Mouse (Mus musculus) frontal cortex, adult 2 months (tissue): Measurements from ENCODE around the gene C5ar2. TPM values are rescaled to one million over a fixed set of nuclear protein-coding genes. Genes with fewer than 3 reads are reported as not detected.
"Not testable (repeated sequence)": the region's sequence is repeated elsewhere in the genome, so short reads cannot be mapped to it uniquely, and the experiment has no call there.

Source experiments
- DNase-seq, 2 experiments: peaks; one replicate each; pipeline ENCODE4 v3.0.0; 2022; ENCODE audit warnings: low spot score in 1 of 2; ENCODE audit errors: extremely low spot score in 1 of 2
- polyA plus RNA-seq: library from polyadenylated mRNA; depleted of rRNA; stranded (reverse); fragments of >200 nt; gene quantifications from 2 replicates; pipeline ENCODE4 v1.2.3, GENCODE M21; 2012; rRNA removed

C5ar2 gene
- 0.56 and 0.67 TPM in 2 replicates for polyA plus RNA-seq

- DNase-seq = peak in 1 of 2 experiments; percentile 15
These were observed at the start of gene C5ar2 for GRCm38 (mm10) chr7:16244067-16244466. TSS of gene C5ar2 (minus strand) at chr7:16244154.

- no peak for DNase-seq
These were observed 43.8 kb upstream of the C5ar2 start for GRCm38 (mm10) chr7:16287791-16288190.

- no peak for DNase-seq
These were observed 43.1 kb upstream of the C5ar2 start for GRCm38 (mm10) chr7:16287016-16287415.

- peak; percentile 98 to 99 for DNase-seq
These were observed 42.3 kb upstream of the C5ar2 start, which contains the start of gene Ccdc9 for GRCm38 (mm10) chr7:16286026-16286961. TSS of gene Ccdc9 (minus strand) at chr7:16286795.

GRCm38 (mm10) chr7:16285450-16286025 lies 41.6 kb upstream of the C5ar2 start:
- DNase-seq = peak in 1 of 2 experiments; percentile 36

- DNase-seq = no peak
These were observed 41.0 kb upstream of the C5ar2 start for GRCm38 (mm10) chr7:16284904-16285303.

- DNase-seq = no peak
These were observed 40.0 kb upstream of the C5ar2 start for GRCm38 (mm10) chr7:16284001-16284400.

GRCm38 (mm10) chr7:16282334-16282733 lies 38.4 kb upstream of the C5ar2 start:
- DNase-seq = no peak

GRCm38 (mm10) chr7:16280721-16281120 lies 36.8 kb upstream of the C5ar2 start:
- no peak for DNase-seq

GRCm38 (mm10) chr7:16274922-16275890 lies 31.3 kb upstream of the C5ar2 start:
- no peak for DNase-seq

- peak in 1 of 2 experiments; percentile 53 for DNase-seq
These were observed 29.8 kb upstream of the C5ar2 start for GRCm38 (mm10) chr7:16273766-16274140.

- peak; percentile 73 to 87 for DNase-seq
These were observed 29.3 kb upstream of the C5ar2 start, which contains the start of gene Inafm1 for GRCm38 (mm10) chr7:16273081-16273765. TSS of gene Inafm1 (minus strand) at chr7:16273617.

GRCm38 (mm10) chr7:16272681-16273080 lies 28.7 kb upstream of the C5ar2 start:
- DNase-seq = peak in 1 of 2 experiments; percentile 72

GRCm38 (mm10) chr7:16271139-16271538 lies 27.2 kb upstream of the C5ar2 start:
- no peak for DNase-seq

GRCm38 (mm10) chr7:16266593-16266992 lies 22.6 kb upstream of the C5ar2 start:
- not testable (repeated sequence) for DNase-seq

GRCm38 (mm10) chr7:16265856-16266255 lies 21.9 kb upstream of the C5ar2 start:
- no peak for DNase-seq

- no peak for DNase-seq
These were observed 19.9 kb upstream of the C5ar2 start for GRCm38 (mm10) chr7:16263843-16264242.

- DNase-seq = peak in 1 of 2 experiments; percentile 90
These were observed 19.2 kb upstream of the C5ar2 start for GRCm38 (mm10) chr7:16263015-16263787.

GRCm38 (mm10) chr7:16261097-16261496 lies 17.1 kb upstream of the C5ar2 start:
- no peak for DNase-seq
